Mouse (Mus musculus): Measurements from ENCODE around the gene Tob1. TPM values are rescaled to one million over a fixed set of nuclear protein-coding genes. Genes with fewer than 3 reads are reported as not detected.

Tob1 gene
- polyA plus RNA-seq, 1 experiment from 2014 or later = 33.1 TPM

DNA sequence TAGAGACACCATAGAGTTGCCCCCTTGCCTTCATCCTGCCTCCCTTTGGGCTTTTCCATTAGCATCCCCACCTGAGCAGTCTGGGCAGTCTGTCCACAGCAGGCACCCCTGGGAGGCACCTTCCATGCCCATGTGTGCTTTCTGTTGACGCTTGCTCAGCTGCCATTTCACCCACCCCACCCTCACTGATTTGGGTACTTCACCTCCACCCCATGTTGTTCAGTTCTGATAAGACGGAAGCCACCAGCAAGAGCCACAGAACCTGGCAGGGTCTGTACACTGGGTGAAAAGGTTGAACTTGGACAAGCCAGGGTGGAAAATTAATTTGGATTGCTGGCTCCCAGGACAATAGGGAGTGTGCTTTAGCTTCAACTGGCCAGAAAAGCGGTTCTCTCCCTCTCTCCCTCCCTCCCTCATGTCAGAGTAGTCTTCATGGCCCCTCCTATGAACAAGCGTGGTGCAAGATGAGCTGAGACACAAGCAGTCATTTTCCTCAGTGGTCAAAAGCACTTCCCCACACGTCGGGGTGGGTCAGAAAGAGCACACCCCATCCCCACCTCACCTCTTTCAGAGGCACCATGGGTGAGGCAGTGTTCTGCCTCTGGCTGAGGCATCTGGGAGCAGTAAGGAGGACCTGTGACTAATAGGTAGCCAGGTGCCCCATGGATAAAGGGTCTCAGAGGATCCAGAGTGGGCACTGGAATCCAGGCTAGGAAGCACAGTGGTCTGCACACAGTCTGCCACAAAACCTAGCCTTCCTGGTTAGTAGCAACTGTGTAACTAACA is 50.5 kb downstream of the Tob1 start:
- Histone ChIP-seq H3K9me3 (ENCODE audit: control insufficient read depth, low read length) (no peaks in the 10 kb centered on the region), H3K36me3 (ENCODE audit: control insufficient read depth, insufficient read depth, low read length) (no peaks in the 10 kb centered on the region), H3K27me3 (ENCODE audit: control insufficient read depth, insufficient read depth, low read length) (no peaks in the 10 kb centered on the region), H3K9ac (ENCODE audit: low read length) (no peak overlapping the region), H3K4me2 (no peak overlapping the region), H3K27ac (ENCODE audit: low read depth, low read length) (no peak overlapping the region), H3K4me1 (ENCODE audit: control insufficient read depth, insufficient read depth, low read length) (no peaks in the 10 kb centered on the region; the same call in 1 of the 2 replicates), H3K4me3 (ENCODE audit: low read depth, low read length) (no peak overlapping the region)
- DNase-seq (ENCODE audit: low spot score, missing footprints) = no peak
- no peak for ATAC-seq (ENCODE audit: low FRiP score)
- 74% methylated on average over 6 of the region's 6 CpGs for WGBS

Other genes with a start within 250 kb of the Tob1 start
- gene Gm20390, start 243.2 kb upstream of the Tob1 start, polyA plus RNA-seq (2014; fragmentation: Nextera tagmentation; extraction: Ambion mirVana) = 345 and 375 TPM in 2 replicates
- gene Nme1, start 242.9 kb upstream of the Tob1 start, polyA plus RNA-seq (2014; fragmentation: Nextera tagmentation; extraction: Ambion mirVana) = 200 and 215 TPM in 2 replicates
- 107 and 118 TPM in 2 replicates for gene Spag9, start 215.4 kb upstream of the Tob1 start, polyA plus RNA-seq (2014; fragmentation: Nextera tagmentation; extraction: Ambion mirVana)
- gene Wfikkn2, start 34.6 kb downstream of the Tob1 start, polyA plus RNA-seq (2014; fragmentation: Nextera tagmentation; extraction: Ambion mirVana) = 1.7 and 1.8 TPM in 2 replicates
- gene Gm21885, start 70.4 kb downstream of the Tob1 start, polyA plus RNA-seq (2014; fragmentation: Nextera tagmentation; extraction: Ambion mirVana) = 0.34 and 0.43 TPM in 2 replicates
- gene Luc7l3, start 110.5 kb downstream of the Tob1 start, polyA plus RNA-seq (2014; fragmentation: Nextera tagmentation; extraction: Ambion mirVana) = 113 and 130 TPM in 2 replicates
- 21.5 and 27.4 TPM in 2 replicates for gene Ankrd40, start 116.5 kb downstream of the Tob1 start, polyA plus RNA-seq (2014; fragmentation: Nextera tagmentation; extraction: Ambion mirVana)
- gene Abcc3, start 181.5 kb downstream of the Tob1 start, polyA plus RNA-seq (2014; fragmentation: Nextera tagmentation; extraction: Ambion mirVana) = 0.47 and 0.49 TPM in 2 replicates

Measured in midbrain, embryonic 11.5 days (tissue).